Mouse (Mus musculus): ENCODE results near the gene Spcs2. TPM values are rescaled to one million over a fixed set of nuclear protein-coding genes. Genes with fewer than 3 reads are reported as not detected.

Gene Spcs2
- polyA plus RNA-seq, 1 experiment from 2014 or later: 189 TPM

GRCm38 (mm10) chr7:99893967-99894366 is 30.7 kb upstream of the Spcs2 start:
- Histone ChIP-seq H3K36me3 (ENCODE audit: control insufficient read depth, insufficient read depth) (no peaks in the 10 kb centered on the region), H3K9ac (ENCODE audit: low read depth, low read length) (no peak overlapping the region), H3K4me2 (ENCODE audit: low read depth, low read length) (no peak overlapping the region), H3K27me3 (ENCODE audit: control insufficient read depth, insufficient read depth, low read depth, low read length) (no peaks in the 10 kb centered on the region), H3K4me1 (ENCODE audit: control insufficient read depth, low read depth, low read length) (no peaks in the 10 kb centered on the region), H3K9me3 (replicated peaks; ENCODE audit: control insufficient read depth, low read length) (no peaks in the 10 kb centered on the region), H3K27ac (ENCODE audit: low read length) (no peak overlapping the region), H3K4me3 (ENCODE audit: low read depth, low read length) (no peak overlapping the region)
- WGBS (ENCODE audit: insufficient replicate concordance): 64% methylated on average over 3 of the region's 3 CpGs
- no peak for ATAC-seq (ENCODE audit: low read depth)

GRCm38 (mm10) chr7:99892351-99892750 is 29.1 kb upstream of the Spcs2 start:
- Histone ChIP-seq H3K9ac (ENCODE audit: low read depth, low read length) (no peak overlapping the region), H3K36me3 (ENCODE audit: control insufficient read depth, insufficient read depth) (no peaks in the 10 kb centered on the region), H3K4me3 (ENCODE audit: low read depth, low read length) (no peak overlapping the region), H3K27ac (ENCODE audit: low read length) (no peak overlapping the region), H3K27me3 (ENCODE audit: control insufficient read depth, insufficient read depth, low read depth, low read length) (no peaks in the 10 kb centered on the region), H3K4me2 (ENCODE audit: low read depth, low read length) (no peak overlapping the region), H3K4me1 (ENCODE audit: control insufficient read depth, low read depth, low read length) (no peaks in the 10 kb centered on the region), H3K9me3 (replicated peaks; ENCODE audit: control insufficient read depth, low read length) (no peaks in the 10 kb centered on the region)
- ATAC-seq (ENCODE audit: low read depth): no peak
- 48% methylated on average over 2 of the region's 2 CpGs for WGBS (ENCODE audit: insufficient replicate concordance)

- 34% methylated on average over 3 of the region's 3 CpGs for WGBS (ENCODE audit: insufficient replicate concordance)
Observed at GRCm38 (mm10) chr7:99891471-99891870, 28.2 kb upstream of the Spcs2 start.

GRCm38 (mm10) chr7:99890168-99890755 is 27.0 kb upstream of the Spcs2 start:
- H3K9ac ChIP-seq (ENCODE audit: low read depth, low read length): no peak overlapping the region
- no peaks in the 10 kb centered on the region for H3K36me3 ChIP-seq (ENCODE audit: control insufficient read depth, insufficient read depth)
- H3K4me1 ChIP-seq (ENCODE audit: control insufficient read depth, low read depth, low read length): no peaks in the 10 kb centered on the region
- no peak overlapping the region for H3K27ac ChIP-seq (ENCODE audit: low read length)
- no peak overlapping the region for H3K4me3 ChIP-seq (ENCODE audit: low read depth, low read length)
- H3K9me3 ChIP-seq (replicated peaks; ENCODE audit: control insufficient read depth, low read length): no peaks in the 10 kb centered on the region
- 53% methylated on average over 3 of the region's 3 CpGs for WGBS (ENCODE audit: insufficient replicate concordance)
- H3K27me3 ChIP-seq (ENCODE audit: control insufficient read depth, insufficient read depth, low read depth, low read length): no peaks in the 10 kb centered on the region
- H3K4me2 ChIP-seq (ENCODE audit: low read depth, low read length): no peak overlapping the region
- ATAC-seq (ENCODE audit: low read depth): no peak

More at GRCm38 (mm10) chr7:99891471-99891870, 28.2 kb upstream of the Spcs2 start:
- no peak overlapping the region for H3K9ac ChIP-seq (ENCODE audit: low read depth, low read length)
- no peak overlapping the region for H3K4me3 ChIP-seq (ENCODE audit: low read depth, low read length)
- H3K4me2 ChIP-seq (ENCODE audit: low read depth, low read length): no peak overlapping the region
- H3K27ac ChIP-seq (ENCODE audit: low read length): no peak overlapping the region
- no peak for ATAC-seq (ENCODE audit: low read depth)
- H3K27me3 ChIP-seq (ENCODE audit: control insufficient read depth, insufficient read depth, low read depth, low read length): no peaks in the 10 kb centered on the region
- H3K36me3 ChIP-seq (ENCODE audit: control insufficient read depth, insufficient read depth): no peaks in the 10 kb centered on the region
- no peaks in the 10 kb centered on the region for H3K9me3 ChIP-seq (replicated peaks; ENCODE audit: control insufficient read depth, low read length)
- H3K4me1 ChIP-seq (ENCODE audit: control insufficient read depth, low read depth, low read length): no peaks in the 10 kb centered on the region

GRCm38 (mm10) chr7:99889175-99889880 is 26.1 kb upstream of the Spcs2 start:
- H3K36me3 ChIP-seq (ENCODE audit: control insufficient read depth, insufficient read depth): no peaks in the 10 kb centered on the region
- no peaks in the 10 kb centered on the region for H3K27me3 ChIP-seq (ENCODE audit: control insufficient read depth, insufficient read depth, low read depth, low read length)
- no peak overlapping the region for H3K4me3 ChIP-seq (ENCODE audit: low read depth, low read length)
- ATAC-seq (ENCODE audit: low read depth): no peak
- WGBS (ENCODE audit: insufficient replicate concordance): 29% methylated on average over 10 of the region's 10 CpGs
- no peaks in the 10 kb centered on the region for H3K4me1 ChIP-seq (ENCODE audit: control insufficient read depth, low read depth, low read length)
- no peaks in the 10 kb centered on the region for H3K9me3 ChIP-seq (replicated peaks; ENCODE audit: control insufficient read depth, low read length)
- no peak overlapping the region for H3K4me2 ChIP-seq (ENCODE audit: low read depth, low read length)
- no peak overlapping the region for H3K27ac ChIP-seq (ENCODE audit: low read length)
- H3K9ac ChIP-seq (ENCODE audit: low read depth, low read length): no peak overlapping the region

- no peaks in the 10 kb centered on the region for H3K36me3 ChIP-seq (ENCODE audit: control insufficient read depth, insufficient read depth)
- H3K4me1 ChIP-seq (ENCODE audit: control insufficient read depth, low read depth, low read length): no peaks in the 10 kb centered on the region
- no peak for ATAC-seq (ENCODE audit: low read depth)
- H3K9ac ChIP-seq (ENCODE audit: low read depth, low read length): no peak overlapping the region
- no peaks in the 10 kb centered on the region for H3K9me3 ChIP-seq (replicated peaks; ENCODE audit: control insufficient read depth, low read length)
- H3K27me3 ChIP-seq (ENCODE audit: control insufficient read depth, insufficient read depth, low read depth, low read length): no peaks in the 10 kb centered on the region
- no peak overlapping the region for H3K27ac ChIP-seq (ENCODE audit: low read length)
- no peak overlapping the region for H3K4me3 ChIP-seq (ENCODE audit: low read depth, low read length)
- no peak overlapping the region for H3K4me2 ChIP-seq (ENCODE audit: low read depth, low read length)
Observed at GRCm38 (mm10) chr7:99887743-99888142, 24.5 kb upstream of the Spcs2 start.

- Histone ChIP-seq H3K27me3 (ENCODE audit: control insufficient read depth, insufficient read depth, low read depth, low read length) (no peaks in the 10 kb centered on the region), H3K9me3 (replicated peaks; ENCODE audit: control insufficient read depth, low read length) (no peaks in the 10 kb centered on the region), H3K4me2 (ENCODE audit: low read depth, low read length) (no peak overlapping the region), H3K4me3 (ENCODE audit: low read depth, low read length) (no peak overlapping the region), H3K9ac (ENCODE audit: low read depth, low read length) (no peak overlapping the region), H3K36me3 (ENCODE audit: control insufficient read depth, insufficient read depth) (no peaks in the 10 kb centered on the region), H3K27ac (ENCODE audit: low read length) (no peak overlapping the region), H3K4me1 (ENCODE audit: control insufficient read depth, low read depth, low read length) (no peaks in the 10 kb centered on the region)
- WGBS (ENCODE audit: insufficient replicate concordance): 40% methylated on average over 2 of the region's 2 CpGs
- ATAC-seq (ENCODE audit: low read depth): no peak
Observed at GRCm38 (mm10) chr7:99887230-99887735, 24.0 kb upstream of the Spcs2 start.

- Histone ChIP-seq H3K27me3 (ENCODE audit: control insufficient read depth, insufficient read depth, low read depth, low read length) (no peaks in the 10 kb centered on the region), H3K4me3 (ENCODE audit: low read depth, low read length) (no peak overlapping the region), H3K36me3 (ENCODE audit: control insufficient read depth, insufficient read depth) (no peaks in the 10 kb centered on the region), H3K9ac (ENCODE audit: low read depth, low read length) (no peak overlapping the region), H3K4me2 (ENCODE audit: low read depth, low read length) (no peak overlapping the region), H3K4me1 (ENCODE audit: control insufficient read depth, low read depth, low read length) (no peaks in the 10 kb centered on the region), H3K27ac (ENCODE audit: low read length) (no peak overlapping the region), H3K9me3 (replicated peaks; ENCODE audit: control insufficient read depth, low read length) (no peaks in the 10 kb centered on the region)
- 54% methylated on average over 2 of the region's 2 CpGs for WGBS (ENCODE audit: insufficient replicate concordance)
- ATAC-seq (ENCODE audit: low read depth): no peak
Observed at GRCm38 (mm10) chr7:99878254-99878653, 15.0 kb upstream of the Spcs2 start.

- H3K27me3 ChIP-seq (ENCODE audit: control insufficient read depth, insufficient read depth, low read depth, low read length): no peaks in the 10 kb centered on the region
- H3K4me1 ChIP-seq (ENCODE audit: control insufficient read depth, low read depth, low read length): no peaks in the 10 kb centered on the region
- WGBS (ENCODE audit: insufficient replicate concordance): 2% methylated on average over 3 of the region's 3 CpGs
- no peak overlapping the region for H3K4me2 ChIP-seq (ENCODE audit: low read depth, low read length)
- no peak overlapping the region for H3K4me3 ChIP-seq (ENCODE audit: low read depth, low read length)
- H3K27ac ChIP-seq (ENCODE audit: low read length): no peak overlapping the region
- no peaks in the 10 kb centered on the region for H3K9me3 ChIP-seq (replicated peaks; ENCODE audit: control insufficient read depth, low read length)
- H3K36me3 ChIP-seq (ENCODE audit: control insufficient read depth, insufficient read depth): no peaks in the 10 kb centered on the region
- ATAC-seq (ENCODE audit: low read depth): no peak
- H3K9ac ChIP-seq (ENCODE audit: low read depth, low read length): no peak overlapping the region
Observed at GRCm38 (mm10) chr7:99876345-99876744, 13.1 kb upstream of the Spcs2 start.
